Mouse (Mus musculus): ENCODE results near the gene Tbc1d8.

The Tbc1d8 gene

DNA sequence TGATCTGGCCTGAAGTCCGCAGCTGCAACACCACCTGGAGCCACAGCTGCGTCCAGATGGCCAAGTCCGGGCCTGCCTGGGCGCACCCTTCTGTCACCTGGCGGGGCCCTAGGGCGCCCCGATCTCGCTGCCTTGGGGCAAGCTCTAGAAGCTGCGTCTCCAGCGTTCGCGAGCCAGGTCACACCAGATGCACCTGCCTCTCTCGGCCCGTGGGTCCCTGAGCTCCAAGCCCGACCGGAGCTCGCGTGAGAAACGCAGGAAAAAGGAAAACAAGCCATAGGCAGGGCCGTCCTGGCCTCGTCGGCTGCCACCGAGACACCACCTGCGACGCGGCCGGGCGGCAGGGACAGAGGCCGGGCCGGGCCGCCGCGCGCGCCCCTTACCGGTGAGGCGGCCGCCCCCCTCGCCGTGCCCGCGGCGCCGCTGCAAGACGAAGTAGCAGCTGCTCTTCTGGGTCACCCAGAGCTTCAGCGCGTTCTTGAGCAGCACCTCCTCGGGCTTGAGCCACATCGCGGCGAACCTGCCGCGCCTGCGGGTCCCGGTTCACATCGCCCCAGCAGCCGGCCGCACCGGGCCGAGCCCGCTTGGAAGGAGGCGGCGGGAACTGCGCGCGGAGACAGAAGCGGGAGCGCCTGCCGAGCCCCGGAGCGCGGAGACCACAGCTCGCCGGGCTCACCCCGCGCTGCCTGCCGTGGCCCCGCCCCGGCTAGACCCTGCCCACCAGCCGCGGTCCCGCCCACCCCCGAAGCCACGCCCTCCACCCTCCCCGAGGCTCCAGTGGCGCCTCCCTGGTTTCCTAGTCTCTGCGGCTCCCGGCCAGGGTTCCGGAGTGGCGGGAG, at the start of gene Tbc1d8:
Tbc1d8 (minus strand) TSS at position 699 of the 839 bp plus-strand sequence.
- in situ Hi-C loops (cut with MboI, MseI), result no loop called here

DNA sequence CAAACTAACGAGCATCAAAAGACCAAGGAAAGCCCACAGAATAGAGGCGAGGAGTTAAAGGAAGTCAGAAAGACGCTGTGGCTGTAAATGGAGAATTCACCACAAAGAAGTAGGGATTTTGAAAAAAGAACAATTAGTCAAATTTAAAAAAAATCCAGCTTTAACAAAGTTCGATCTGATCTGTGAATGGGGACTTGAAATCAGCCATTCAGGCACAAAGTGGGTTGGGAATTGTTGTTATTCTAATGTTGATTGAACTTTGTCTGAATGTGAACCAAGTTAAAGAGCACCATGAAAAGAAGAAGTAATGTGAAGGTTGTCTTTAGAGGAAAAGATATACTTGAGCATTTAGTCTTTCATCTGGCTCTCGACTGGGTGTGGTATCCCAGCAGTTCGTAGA, 49.8 kb upstream of the Tbc1d8 start:
- in situ Hi-C loops (cut with MboI, MseI), result no loop called here

DNA sequence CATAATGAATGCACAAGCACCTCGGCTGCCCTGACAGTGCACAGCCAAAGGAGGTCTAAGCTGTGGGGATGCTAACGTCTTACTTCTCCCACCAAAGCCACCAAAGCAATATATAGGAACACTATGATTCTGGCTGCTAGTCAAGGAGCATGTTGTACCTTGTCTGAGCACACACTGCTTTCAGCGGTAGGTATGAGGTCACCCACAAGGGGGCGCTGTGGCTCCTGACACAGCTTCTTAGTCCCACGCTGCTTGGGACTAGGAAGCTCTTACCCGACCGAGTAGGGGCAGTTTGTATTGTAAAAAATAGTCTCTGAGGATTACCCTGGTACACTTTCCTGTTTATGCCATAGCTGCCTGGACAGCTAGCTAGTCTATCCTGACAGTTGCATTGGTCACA, 48.9 kb upstream of the Tbc1d8 start:
- in situ Hi-C loops (cut with MboI, MseI), result no loop called here

DNA sequence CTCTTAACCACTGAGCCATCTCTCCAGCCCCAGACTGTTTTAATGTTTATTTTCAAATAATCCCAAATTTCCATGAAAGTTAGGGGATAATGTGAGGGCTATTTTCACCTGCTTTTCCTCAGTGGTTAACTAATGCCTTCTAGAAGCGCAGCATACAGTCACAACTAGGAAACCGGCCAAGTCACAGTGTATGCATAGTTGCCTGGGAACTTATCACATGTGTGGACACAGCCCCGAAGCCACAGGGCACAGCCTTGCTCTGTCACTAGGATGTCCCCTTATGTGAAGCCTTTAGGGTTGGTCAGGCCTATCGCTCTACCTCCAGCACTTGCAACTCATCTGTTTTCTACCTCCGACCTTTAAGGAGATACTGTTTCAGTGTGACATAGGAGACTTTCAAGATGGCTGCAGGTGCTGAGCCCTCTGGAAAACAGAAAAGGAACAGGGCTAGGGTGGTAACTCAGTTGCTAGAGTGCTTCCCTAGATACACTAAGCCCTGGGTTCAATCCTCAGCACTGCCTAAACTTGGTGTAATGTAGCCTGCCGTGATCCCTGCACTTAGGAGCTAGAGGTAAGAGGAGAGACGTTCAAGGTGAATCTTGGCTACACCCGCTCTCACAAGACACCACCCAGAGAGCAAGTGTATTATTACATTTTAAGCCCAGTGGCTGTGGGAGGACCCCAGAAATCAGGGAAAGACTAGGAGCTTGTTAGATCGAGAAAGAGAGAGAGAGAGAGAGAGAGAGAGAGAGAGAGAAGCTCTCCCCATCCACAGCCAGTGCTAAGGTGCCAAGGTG, 48.0 kb upstream of the Tbc1d8 start:
- in situ Hi-C loops (cut with MboI, MseI), result no loop called here

DNA sequence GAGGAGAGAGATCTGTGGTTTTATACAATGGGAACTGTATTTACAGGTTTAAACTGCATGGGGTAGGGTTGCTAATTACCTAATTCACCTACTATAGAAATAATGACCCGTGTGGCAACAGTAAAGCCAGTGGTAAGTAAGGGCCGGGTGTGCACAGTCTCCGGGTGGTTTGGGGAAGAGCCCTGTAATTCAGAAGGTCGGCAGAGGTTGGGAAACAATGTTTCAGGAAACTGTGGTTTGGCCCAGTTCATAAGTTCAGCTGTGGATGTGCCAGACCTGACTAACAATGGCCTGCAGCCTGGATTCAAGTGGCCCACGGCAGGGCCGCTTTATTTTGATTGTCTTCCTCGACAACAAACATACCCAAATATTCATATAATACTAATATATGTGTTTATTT, 47.2 kb upstream of the Tbc1d8 start:
- in situ Hi-C loops (cut with MboI, MseI), result no loop called here

DNA sequence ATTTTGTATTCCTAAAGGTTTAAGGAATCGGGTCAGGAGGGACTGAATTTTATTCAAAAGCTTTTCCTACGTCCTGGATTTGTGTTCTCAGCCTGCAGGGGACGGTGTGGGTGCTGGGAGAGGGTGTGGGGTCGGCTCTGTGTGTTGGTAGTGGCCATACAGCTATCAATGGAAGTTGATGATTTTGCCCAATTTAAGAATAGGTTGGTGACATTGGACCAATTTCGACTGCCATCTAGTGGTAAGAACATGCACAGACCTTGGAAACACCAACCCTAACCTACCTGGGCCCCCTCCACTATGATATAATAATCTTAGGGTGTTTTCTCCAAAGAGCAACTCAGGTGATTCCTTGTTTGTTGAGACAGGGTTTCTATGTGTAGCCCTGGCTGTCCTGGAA, 44.0 kb upstream of the Tbc1d8 start:
- in situ Hi-C loops (cut with MboI, MseI), result loop anchor here (5.0 kb wide), 3 partner anchors 130 to 520 kb away; no protein-coding TSS in a partner anchor

DNA sequence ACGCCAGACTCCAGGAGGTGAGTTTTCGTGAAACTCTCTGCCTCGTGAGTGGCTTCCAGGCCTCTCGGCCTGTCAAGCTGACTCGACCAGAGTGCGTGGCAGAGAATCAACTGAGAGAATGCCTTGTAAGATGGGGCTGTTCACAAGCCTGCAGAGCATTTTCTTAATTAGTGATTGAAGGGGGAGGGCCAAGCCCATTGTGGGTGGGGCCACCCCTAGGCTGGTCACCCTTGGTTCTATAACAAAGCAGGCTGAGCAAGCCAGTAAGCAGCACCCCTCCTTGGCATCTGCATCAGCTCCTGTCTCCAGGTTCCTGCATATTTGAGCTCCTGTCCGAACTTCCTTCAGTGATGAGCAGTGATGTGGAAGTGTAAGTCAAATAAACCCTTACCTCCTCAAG, 42.8 kb upstream of the Tbc1d8 start:
- in situ Hi-C loops (cut with MboI, MseI), result loop anchor here (5.0 kb wide), 3 partner anchors 129 to 519 kb away; no protein-coding TSS in a partner anchor

DNA sequence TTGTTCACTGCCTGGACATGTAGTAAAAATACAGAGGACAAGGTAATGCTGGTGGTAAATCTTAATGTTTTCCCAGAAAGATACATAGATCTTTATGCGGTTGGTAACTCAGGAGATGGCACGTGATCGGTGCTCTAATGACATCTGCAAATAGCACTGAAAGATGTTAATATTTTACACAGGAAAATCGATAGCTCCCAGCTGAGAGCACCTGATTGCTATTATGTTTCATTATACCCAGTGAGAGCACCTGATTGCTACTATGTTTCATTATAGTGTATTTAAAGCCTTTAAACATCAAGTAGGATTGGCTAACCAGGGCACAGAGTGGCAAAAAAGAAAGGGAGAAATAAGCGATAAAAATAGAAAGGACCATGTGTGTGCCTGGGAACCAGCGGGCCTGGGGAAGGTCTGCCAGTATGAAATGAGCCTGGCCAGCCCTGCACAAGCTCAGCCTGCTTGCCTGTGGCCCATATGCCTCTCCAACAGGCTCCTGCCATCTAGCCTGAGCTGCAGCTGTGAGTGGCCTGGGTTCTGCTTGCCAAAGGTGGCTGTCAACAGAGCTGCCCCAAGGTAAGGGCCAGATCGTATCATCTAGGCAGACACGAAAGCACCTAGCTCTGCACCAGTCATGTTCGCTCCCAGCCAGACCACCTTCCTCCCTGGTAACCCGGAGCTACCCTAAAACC, 36.9 kb upstream of the Tbc1d8 start:
- in situ Hi-C loops (cut with MboI, MseI), result loop anchor here (5.0 kb wide), 1 partner anchor 1058 kb away; no protein-coding TSS in a partner anchor

DNA sequence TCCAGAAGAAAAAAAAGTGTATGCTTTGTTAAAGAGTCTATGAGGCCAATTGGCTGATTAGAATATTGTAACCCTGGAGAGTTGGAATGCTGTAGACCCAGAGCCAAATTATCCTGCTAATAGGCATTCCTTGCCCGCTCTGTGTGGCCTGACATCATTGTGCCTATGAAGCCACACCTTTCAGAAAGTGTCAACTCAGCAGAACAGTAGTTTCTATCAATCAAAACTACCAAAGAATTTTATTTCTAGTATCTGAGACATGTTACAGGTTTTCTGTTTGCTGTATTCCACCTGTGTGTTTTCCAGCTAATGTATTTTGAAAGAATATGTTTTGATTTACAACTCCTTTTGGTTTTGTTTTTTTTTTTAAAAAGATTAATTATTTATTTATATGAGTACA, 33.6 kb upstream of the Tbc1d8 start:
- in situ Hi-C loops (cut with MboI, MseI), result loop anchor here (5.0 kb wide), 1 partner anchor 1035 kb away; no protein-coding TSS in a partner anchor

DNA sequence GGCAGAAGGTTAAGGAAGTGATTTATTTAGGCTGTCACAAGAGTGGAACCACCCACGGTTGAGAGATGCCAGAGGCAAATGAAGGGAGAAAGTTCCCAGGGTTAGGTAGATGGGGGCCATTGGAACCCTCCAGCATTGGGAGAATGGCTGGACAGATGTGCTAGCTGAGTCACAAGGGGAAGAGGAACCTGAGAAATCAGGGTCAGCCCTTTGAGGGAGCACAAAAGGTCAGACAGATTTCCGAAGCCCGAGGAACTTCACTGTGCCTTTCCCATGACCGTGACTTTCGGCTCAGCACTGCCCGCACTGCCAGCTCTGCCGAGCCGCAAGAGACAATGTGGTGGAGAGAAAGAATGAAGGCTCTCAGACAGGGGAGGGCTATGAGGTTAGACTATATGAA, 33.2 kb upstream of the Tbc1d8 start:
- in situ Hi-C loops (cut with MboI, MseI), result loop anchor here (5.0 kb wide), 1 partner anchor 1034 kb away; no protein-coding TSS in a partner anchor

DNA sequence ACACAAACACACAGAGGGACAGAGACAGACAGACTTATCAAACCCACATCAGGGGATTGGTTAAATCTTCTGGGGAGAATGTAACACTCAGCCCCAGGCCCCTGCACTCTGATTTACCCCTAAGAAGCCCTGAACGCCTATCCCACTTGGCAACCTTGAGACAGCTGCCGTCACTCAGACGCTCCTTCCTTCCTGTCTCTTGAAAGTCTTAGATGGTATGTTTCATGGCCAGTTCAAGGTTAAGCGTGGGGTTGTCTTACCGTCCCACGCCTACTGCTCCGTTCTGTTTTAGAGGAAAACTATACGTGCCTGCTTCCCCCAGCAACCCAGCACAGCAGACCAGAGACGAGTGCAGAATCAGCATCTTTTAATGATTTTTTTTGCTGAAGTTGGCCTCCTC, 27.0 kb upstream of the Tbc1d8 start:
- in situ Hi-C loops (cut with MboI, MseI), result no loop called here

DNA sequence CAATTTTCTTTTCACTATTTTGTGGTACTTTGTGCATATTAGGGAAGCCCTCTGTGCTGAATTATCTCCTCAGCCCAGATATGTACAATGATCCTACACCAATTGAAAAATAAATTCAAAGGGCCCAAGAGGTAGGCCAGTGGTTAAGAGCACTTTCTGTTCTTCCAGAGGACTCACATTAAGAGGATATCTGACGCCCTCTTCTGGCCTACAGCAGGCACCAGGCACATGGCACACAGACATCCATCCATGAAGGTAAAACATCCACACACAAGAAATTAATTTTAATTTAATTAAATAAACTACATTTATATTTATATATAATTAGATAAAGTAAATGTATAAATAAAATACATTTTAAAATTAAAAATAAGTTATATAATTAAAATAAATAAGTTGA, 25.7 kb upstream of the Tbc1d8 start:
- in situ Hi-C loops (cut with MboI, MseI), result no loop called here

DNA sequence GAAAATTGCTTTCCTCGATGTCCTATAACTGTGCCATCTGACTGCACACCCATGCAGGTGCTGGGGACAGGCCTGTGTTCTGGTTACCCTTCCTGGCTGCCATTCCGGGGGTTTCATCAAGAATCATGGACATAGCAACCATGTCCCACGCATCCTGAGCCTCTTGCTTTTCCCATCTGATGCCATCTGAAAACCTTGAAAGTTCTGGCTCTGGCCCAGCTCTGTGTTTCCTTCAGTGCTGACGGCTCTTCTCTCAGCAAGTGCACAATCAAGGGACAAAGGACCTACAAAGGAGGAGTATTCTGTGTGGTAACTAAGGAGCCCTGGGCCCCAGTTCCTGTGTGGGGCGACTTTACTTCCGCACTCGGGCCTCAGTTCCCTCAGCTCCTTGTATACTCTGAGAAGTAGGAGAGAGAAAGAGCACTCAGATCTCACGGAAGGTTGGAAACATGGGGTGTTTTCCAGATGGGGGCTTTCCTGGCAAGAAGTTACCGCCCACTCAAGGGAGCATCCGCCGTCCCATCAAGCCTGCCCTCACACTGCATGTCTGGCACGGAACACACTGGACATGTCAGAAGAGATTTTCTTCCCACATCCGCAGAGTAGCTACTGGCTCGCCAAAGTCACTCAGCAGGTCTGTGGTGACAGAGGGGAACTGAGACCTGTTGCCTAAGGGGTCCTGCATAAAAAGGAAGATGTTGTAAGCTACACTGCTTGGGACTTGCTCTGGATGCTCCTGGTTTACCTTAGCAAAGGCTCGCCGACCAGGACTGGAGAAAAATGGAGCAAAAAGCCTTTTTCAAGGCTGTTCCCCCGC, 24.5 kb upstream of the Tbc1d8 start:
- in situ Hi-C loops (cut with MboI, MseI), result no loop called here

DNA sequence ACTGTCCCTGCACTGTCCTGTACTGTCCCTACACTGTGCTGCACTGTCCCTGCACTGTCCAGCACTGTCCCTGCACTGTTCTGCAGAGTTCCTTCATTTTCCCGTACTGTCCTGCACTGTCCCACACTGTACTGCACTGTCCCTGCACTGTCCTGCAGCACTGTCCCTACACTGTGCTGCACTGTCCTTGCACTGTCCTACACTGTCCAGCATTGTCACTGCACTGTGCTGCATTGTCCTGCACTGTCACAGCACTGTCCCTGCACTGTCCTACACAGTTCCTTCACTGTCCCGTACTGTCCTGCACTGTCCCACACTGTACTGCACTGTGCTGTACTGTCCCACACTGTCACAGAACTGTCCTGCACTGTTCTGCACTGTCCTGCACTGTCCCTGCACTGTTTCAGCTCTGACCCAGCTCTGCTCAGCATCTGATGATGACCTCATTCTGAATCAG, 21.0 kb upstream of the Tbc1d8 start:
- in situ Hi-C loops (cut with MboI, MseI), result no loop called here

DNA sequence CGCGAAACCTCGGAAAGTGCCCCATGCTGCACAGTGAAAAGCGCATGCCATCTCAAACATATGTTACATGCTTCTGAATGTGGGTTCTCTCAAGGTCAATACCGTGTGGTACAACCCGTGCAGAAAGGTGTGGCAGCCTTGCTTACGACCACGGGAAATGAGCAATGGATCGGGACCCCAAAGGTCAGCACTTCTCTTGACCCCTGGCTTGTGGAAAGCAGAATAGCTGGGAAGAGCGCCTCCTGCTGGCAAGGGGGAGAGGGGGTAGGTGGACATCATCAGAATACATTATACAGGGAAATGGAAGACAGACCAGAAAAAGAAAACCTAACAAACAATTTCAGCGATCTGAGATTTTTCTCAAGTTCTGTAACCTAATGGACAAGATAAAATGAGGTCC, 19.2 kb upstream of the Tbc1d8 start:
- in situ Hi-C loops (cut with MboI, MseI), result no loop called here

DNA sequence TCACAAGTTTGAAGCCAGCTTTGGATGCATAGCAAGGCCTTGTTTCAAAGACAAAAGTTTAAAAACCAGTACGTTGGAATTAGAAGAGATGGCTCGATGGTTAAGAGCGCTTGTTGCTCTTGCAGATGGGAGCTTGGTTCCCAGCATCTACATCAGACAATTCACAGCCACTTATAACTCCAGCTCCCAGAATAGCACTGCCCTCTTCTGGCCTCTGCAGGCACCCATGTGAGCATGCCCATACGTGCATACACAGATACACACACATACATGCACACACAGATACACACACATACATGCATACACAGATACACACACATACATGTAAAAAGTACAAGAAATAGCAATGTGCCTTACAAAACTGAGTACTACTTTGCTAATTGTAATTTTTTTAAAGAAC, 18.4 kb upstream of the Tbc1d8 start:
- in situ Hi-C loops (cut with MboI, MseI), result no loop called here

DNA sequence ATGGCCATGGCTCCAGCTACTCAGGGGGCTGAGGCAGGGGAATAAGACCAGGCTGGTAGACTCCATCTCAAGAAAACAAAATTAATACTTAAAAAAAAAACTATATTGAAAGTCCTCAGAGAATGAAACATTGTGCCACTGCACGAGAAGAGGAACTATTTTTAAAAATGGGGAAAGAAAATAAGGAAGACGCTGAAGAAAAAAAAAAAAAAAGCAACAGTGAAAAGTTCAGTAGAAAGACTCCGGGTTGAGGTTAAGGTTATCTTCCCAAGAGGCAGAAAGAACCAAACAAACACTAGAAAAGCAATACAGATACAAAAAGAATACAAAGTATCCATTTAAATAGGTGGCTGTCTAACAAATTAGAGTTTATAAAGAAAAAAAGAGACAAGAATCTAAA, 15.1 kb upstream of the Tbc1d8 start:
- in situ Hi-C loops (cut with MboI, MseI), result no loop called here

DNA sequence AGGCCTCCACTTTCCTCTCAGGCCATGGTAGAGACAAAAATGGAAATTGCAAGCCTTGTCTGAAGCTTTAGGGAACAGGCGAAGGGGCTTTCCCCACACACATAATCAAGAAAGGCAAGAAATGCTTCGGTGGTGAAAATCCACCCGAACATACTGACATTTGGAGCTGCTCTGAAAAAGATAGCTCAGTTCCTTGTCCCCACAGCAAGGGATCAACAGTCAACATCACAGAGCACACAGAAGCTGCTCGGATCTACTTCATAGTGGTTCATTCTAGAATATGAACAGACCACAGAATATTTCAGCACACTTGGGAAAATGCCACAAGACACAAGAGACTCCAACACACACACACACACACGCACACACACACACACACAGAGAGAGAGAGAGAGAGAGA, 14.6 kb upstream of the Tbc1d8 start:
- in situ Hi-C loops (cut with MboI, MseI), result no loop called here

DNA sequence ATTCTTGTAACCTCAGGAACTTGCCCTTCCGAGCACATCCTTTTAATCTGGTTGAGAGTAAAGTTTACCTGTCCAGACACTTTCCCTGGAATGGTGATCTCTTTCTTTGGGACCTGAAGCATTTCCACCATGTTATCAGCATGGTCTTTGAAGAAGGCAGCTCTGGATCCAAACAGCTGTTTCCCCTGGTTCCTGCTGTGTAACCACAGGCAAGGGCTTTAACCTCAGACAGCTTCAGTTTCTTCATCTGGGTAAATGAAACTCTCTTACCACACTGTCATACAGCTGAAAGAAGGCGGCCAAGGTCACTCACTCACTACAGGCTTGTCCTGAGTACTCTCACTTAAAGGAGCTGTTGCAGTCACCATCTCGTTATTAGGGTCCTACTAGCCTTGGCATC, 8.8 kb upstream of the Tbc1d8 start:
- in situ Hi-C loops (cut with MboI, MseI), result no loop called here

DNA sequence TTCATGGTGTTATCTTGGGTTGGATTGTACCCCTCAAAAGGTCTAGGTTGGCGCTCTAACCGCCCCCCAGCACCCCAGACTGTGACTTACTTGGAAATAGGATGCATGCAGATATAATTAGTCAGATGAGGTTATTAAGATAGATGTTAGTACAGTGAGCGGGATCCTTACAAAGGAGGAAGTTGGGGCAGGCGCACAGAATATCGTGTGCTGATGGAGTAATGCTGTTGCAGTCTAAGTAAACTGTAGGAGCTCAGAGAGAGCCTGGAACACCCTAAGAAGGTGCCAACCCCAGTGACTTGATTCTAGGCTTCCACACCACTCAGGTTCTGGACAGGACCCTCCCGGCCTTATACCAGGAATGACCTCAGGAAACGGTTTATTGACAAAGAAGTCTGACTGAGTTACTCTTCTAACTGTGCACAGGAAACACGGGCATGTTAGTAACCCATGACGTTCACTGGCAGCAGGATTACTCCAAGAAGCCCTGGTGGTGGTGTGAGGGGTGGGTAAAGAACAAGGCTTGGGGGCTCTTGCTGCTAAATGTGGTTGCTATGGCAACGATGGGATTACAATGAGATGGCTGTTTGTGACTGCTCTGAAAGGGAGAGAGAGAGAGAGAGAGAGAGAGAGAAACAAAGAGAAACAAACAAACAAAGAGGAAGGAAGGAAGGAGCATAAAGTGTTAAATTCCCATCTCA, 3.7 kb upstream of the Tbc1d8 start:
- in situ Hi-C loops (cut with MboI, MseI), result no loop called here
